Mouse (Mus musculus): ENCODE measurements at regions not wholly inside any gene's neighbourhood (a gene's known extent, or its start where the extent isn't known, plus 50 kb on each side); places are given as distances from the start of the nearest gene placed in this dataset.

DNA sequence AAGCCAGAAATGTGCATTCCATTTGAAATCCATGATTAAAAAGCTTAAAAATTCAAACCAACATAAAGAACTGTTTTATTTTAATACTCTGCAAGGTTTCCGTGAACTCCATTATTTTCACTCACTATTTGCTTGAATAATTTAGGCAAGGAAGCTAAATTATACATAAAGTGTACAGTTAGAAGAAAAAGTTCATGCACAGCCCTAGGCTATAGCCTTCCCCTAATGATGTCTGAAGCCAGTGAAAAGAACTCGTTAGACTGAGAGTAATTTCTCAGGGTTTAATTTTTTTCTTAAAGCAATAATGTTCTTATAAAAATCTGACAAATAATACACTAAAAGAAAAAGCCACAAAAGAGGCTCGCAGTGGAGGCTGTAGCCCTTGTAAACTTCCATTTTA is 141.4 kb upstream of the Meis1 start:
- no peak for TF ChIP-seq CTCF (IDR thresholded peaks at IDR 0.05; ENCODE audit: extremely low read depth, insufficient read depth, low read length)
- no peak for TF ChIP-seq POLR2A (IDR thresholded peaks at IDR 0.05; ENCODE audit: extremely low read depth, insufficient read depth, low read length)

All from cortical plate, adult 2 months (tissue).